Mouse (Mus musculus): ENCODE results near the gene Egfl7.

The Egfl7 gene

DNA sequence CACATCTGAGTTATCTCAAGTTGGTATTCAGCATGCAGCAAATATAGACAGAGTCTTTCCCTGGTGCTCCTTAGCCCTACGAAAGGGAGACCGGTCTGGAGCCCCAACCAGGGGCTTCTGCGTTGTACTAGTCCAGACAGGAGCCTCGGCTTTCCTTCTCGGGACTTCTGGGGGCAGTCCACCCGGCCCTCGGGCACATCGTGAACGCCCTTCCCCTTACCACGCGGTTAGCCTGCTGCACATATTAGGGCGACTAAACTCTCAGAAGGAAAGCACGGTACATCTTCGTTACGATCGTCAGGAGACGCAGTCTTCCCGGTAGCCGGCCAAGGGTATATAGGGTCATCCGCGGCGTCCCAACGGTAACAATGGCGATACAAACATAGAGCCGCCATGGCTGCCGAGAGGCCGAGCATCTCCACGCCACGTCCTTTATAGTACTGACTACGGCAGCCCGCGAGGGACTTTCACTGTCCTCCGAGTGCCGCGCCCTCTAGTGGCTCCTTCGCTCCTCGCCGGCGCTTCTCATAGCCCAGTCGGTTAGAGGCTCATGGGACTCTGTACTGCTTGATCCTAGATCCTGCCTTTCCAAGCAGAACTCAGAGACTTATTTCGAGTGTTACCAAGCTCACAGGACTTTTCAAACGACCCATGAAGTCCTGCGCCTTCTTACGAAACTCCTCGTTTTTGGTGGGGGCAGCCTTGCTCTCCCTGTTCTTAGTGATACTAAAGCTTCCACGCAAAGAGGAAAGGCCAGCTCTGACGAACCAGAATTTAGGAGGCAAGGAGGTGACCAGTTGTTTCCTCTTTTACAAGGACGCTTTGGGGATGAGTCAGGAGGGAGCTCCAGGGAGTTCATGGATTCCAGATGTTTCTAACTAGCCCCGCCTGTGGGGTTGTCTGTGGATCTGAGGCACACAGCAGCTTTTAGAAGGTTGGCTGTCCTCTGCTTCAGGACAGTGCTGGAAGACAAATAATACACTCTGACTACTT lies 60.3 kb downstream of the Egfl7 start:
- DNase-seq (ENCODE audit: low read depth) = peak; percentile 94

- no peak for DNase-seq (ENCODE audit: low read depth)
Measured at GRCm38 (mm10) chr2:26641006-26641647, 61.3 kb downstream of the Egfl7 start.
